Mouse (Mus musculus) gastrocnemius, postnatal 25 days (tissue): ENCODE data around the gene Card9. TPM values are rescaled to one million over a fixed set of nuclear protein-coding genes. Genes with fewer than 3 reads are reported as not detected.

Experiments
- DNase-seq: peaks from one replicate; pipeline ENCODE4 v3.0.0; 2022
- total RNA-seq, 2 experiments: library from RNA; stranded (reverse); gene quantifications; 1 replicate in 1 of 2; 2 replicates in 1 of 2; pipeline ENCODE4 v1.2.3; 2021

Card9 gene
- total RNA-seq, 2 experiments from 2014 or later: 0.46 to 0.56 TPM

DNA sequence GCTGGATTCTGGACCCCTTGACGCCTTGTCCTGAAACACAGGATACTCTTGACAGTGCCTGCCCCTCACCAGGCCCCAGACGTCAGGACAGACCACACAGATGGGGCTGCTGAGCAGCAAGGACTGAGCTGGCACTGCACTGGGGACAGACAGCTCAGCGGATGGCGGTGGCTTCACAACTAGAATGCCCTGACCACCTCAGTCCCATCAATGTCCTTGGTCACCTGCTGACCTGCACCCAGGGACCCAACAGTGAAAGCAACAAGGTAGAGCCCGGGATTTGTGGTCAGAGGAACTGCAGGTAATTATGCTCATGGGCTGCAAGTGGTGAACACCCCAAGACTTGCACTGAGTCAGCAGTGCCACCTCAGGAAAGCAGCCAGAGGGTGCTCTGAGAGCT is 2.3 kb upstream of the Card9 start:
- DNase-seq: no peak

DNA sequence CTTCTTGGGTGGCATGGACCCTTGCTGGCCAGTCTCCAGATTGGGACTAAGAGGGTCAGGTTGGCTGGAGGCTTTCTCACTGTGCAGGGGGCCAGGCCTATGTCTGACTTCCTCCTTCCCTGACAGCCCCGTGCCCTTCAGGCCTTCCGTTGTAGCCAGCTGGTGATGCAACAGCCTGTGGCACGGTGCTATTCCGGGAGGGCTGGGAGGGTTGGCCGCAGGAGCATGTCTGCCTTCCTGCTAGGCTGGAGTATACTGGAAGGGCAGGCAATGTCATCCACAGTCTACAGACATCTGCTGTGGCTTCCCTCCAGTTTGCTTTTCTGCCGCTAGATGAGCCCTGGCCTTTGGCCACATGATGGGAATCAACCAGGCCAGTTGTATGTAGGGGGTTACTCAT is 735 bp downstream of the Card9 start:
- peak; percentile 57 for DNase-seq

DNA sequence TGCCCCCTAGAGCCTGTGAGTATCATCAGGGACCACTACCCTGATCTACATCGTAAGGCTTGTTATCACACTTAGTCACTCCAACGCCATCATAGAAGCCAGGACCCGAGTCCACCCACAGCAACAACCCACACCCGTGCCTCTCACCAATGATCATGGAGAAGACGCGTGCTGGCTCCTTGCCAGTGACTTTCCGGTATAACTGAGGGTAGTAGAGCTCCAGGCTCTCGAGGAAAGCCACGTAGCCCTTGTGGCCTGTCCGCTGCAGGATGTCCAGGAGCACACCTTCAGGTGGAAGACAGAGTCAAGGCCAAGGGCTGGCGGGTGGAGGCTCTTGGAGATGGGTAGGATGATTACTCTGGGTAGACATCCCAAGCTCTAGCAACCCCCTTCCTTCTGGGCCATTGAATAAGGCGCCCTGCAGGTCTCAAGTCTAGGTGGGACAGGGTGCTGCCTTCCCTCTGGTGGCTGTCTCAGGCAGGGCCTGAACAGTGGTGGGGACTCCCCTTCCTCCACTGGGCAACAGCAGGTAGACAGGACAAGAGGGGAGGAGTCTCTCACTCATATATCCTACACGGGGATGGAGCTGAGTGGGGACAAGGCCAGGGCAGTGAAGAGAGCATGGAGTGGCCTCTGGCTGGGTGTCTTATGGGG is 1.9 kb downstream of the Card9 start:
- DNase-seq: no peak

DNA sequence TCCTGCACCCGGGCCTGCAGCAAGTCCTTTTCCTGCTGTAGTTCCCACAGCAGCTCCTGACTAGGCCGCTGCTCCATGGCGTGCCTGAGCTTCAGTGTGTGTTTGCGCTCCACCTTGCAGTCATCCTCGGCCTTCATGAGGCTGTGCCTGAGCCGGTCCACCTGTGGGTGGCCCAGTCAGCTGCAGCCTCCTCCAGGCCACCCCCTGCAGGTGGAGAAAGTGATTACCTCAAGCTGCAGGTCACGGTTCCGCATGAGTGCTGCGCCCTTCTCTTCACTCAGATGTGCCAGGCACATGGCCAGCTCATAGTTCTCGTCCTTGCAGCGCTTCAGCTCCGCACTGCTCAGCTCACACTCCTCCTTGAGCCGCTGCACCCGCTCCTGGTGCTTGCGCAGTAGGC is 3.2 kb downstream of the Card9 start:
- DNase-seq: no peak

DNA sequence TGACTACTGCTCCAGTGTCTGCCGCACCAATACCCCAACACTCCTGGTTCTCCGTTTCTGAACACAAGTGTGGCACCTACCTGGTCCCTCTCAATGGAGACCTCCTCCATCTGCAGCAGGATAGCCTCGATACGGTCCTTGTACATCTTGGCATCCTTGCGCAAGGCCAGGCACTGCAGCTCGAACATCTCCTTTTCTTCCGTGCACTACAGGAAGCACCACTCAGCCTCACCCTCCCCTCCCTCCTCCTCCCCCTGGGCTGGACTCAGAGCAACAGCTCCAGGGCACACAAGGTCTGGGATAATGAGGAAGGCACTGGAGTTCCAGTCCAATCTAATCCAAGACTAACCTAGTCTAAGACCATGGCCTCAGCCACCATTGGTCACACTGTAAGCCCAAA is 4.0 kb downstream of the Card9 start:
- no peak for DNase-seq

DNA sequence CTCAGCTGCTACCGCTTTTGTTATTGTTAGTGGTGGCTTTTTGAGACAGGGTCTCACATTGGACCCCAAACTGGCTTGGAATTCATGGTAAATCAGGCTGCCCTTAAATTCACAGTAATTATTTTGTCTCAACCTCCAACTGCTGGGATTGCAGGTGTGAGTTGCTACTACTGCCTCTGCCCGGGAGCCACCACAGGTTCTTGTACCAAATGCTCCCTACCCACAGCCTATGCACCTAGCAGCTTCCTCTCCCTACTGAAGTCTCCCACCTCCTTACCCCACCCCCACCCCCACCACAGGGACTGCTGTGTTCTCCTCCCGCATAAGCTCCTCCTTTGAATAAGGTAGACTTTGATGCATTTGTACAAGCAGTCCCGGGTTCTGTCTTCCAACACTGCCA is 4.5 kb downstream of the Card9 start:
- DNase-seq: no peak

DNA sequence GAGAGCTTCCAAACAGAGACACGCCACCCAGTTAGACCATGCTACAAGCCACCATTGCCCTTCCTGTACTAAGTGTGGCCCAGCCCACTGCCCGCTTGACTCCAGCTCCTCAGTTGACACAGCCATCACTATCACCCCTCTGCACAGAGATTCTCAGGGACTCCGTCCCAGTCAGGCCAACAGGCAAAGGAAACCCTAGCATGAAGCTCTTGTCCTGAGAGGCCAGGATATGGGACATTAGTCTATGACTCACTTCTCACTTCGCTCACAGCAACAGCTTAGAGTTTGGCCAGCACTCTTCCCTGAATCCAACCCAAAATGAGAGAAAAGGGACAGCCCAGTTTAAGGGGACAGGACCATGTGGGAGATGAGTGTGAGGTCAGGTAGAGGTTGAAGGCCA is 6.3 kb downstream of the Card9 start:
- DNase-seq: no peak

DNA sequence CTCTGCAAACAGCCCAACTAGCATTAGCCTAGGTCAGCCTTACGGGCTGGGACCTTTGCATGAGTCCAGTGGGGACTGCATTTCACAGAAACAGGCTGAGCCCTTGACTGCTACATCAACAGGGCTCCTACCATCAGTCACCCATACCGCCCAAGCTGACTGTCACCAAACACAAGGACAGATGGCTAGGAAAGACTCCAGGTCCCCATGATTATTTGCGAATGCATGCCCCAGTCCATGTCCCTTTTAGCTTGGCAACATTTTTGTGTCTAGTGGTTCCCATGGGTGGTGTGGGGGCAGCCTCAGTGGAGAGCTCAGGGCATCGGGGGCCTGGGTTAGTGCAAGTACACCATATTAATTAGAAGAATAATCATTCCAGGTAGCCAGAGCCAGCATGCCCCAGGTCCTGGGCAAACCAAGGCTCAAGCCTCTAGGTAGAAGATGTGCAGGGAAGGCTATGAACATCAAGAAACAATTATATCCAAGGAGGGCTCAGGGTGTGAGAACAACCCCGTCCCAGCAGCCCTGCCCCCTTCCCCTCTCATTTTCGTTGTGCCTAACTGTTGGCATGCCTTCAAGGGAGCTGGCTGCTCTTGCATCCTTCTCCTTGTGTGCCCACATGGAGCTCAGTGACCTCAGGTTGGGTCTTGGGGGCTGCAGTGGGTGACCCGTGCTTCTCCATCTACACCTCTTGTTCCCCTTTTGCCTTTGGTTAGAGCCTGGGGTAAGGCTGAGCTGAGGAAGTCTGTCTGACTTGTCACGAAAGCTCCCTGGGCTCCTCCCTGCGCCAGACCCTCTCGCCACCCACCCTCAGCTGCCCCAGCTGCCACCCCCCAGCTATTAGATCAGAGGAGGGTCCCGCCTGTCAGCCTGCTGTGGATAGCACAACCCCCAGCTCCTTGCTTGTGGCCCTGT is 7.4 kb downstream of the Card9 start:
- DNase-seq: no peak

DNA sequence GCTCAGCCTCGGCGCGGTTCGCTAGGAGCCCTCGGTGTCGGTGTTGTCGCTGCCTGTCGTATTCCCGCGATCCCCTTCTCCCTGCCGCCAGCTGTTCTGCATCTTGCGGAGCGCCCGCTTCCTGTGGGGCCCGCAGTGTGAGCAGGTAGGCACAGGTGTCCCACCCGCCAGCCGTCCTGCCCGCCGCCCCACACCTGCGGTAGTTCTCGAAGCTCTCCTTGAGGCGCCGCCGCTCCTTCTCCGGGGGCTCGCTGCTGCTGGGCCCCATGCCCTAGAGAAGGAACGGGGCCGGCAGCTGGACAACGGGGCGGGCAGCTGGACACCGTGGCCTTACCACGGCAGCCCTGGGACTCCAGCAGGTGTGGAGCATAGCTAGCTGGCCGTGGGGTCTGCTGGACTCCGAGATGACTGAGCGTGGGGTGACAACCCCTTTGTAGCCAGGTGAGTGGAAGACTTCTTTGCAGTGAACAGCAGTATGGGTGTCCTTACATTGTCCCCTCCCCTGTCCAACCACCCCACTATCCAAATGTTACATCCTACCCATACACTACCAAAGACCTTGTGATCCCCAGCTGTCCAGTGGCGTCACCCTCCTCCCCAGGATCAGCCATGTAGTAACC is 8.3 kb downstream of the Card9 start:
- DNase-seq: peak; percentile 45

DNA sequence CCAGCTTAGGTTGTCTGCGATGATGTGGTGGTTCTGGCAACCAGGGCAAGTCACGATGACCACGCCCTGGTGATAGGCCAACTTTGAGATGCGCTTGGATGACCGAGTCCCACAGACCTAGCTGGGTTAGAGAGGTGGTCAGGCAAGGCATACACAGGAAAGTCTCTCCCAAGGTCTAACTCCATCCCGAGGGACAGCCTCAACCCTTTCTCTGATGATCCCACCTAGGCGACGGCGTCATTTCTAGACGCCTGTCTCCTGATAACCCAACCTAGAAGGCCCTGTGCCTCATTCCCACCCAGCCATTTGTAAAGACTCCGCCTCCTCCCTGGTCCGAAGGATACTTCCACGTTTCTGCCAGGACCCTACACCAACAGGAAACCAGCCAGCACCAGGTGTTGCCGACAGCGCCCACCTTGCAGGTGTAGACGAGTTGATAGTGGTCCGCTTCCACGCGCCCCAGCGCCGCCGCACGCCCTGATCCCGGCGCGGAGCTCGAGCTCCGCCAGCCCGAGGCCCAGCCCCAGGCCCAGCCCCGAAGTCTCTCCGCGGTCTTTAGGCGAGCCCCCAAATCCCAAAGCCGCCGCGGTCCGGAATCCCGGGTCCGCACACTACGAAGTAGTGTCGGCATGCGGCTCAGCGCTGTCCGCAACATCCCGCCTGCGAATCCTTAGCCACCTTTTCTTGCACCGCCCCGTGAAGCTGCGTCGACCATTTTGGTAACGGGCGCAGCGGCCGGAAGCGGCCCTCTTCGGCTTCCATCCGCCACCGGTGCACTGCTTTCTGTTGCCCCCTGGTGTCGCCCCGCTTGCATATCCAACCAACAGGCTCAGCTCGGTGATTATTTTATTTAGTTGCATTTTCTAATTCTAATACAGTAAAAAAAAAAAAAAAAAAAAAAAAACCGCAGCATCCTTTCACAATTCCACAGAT is 9.1 kb downstream of the Card9 start, which contains the start of gene Dnlz:
Dnlz (minus strand) TSS at position 753 of the 933 bp plus-strand sequence.
- peak; percentile 91 for DNase-seq

DNA sequence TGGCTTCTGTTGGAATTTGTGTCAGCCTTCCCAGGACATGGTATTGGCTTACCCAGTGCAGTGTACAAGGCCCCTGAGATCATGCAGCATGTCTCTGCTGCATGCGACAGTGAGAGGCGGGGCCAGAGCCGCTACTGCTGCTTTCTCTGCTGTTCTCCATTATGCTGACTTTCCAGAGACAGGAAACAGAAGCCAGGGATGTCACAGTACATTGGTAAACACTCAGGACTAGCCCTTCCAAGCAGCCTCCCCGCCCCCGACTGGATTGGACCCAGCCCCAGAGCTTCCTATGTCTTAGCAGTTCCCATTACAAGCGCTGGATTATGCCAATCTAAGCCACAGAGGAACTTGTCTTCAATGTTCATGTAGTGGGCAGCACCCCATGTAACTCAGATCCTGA is 12.5 kb downstream of the Card9 start:
- no peak for DNase-seq

DNA sequence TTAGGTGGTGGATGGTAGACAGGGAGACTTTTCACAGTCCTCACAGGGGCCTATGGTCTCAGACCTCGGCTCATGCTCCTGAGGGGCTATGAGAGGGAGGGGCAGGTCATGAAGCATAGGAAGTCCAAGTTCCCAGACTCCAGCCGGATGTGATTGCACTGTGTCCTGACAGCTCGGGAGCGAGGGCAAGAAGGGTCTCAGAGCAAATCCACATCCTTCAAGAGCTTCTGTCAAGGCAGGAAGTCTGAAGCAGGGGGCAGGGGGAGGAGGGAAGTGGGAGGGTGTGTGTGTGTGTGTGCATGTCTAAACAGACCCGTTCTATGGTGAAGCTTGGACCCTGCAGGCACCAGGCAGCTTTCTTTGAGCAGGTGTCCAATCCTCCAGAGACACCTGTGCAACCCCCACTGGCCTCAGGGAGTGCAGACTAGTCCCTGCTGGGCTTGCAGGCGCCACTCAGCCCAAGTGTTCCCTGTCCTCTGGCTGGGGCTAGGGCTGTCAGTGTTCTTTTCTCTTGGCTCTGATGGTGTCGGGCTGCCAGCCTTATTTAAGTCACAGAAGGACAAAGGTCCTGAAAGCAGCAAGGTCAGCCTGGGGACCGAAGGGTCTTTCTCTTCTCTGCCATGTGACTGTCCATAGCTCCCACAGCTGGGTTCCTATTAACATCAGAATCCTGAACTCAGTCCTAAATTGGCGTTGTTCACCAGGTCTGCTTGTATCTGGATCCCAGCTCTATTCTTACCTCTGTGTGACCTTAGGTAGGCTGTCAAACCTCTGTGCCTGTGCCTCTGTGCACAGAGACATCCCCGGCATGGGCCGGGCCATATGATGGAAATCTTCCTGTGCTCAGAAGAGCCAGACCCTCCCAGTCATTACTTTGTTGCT is 17.9 kb downstream of the Card9 start:
- DNase-seq: no peak

DNA sequence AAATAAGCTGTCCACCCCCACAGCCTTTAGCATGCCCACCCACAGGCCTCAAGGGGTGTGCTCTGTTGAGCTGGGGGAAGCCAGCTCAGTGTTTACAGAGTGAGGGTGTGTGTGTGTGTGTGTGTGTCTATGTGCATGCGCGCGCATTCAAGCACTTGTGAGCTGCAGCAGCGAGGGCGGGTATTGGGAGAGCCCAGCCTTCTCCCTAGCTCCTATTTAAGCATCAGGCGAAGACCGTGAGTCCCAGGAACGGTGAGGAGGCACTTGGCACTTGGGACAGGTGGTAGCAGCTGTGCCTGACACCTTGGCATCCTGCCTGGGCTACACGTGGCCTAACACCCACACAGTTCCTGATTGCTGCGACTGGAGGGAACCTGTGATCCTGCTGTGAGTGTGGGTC is 18.7 kb downstream of the Card9 start:
- no peak for DNase-seq

DNA sequence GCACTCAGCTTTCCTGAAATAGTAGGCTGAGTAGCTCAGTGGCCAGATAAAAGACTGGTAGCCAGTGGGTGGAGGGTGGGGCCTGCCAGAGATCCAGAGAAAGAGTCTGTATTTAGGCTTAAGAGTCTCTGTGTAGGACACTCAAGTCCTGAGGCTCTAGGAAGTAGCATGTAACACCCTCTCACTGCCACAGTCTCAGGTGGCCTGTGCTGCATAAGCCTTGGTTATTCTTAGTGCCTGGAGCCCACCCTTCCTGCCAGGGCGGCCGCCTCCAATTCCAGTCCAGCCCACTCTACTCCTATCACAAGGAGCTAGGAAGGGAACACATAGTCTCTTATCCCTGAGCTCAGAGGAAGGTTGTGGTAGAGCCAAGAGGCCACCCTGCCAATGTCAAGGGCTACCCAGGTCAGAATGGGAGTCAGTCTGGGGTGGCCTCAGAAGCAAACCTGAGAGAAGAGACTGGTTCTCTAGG is 19.2 kb downstream of the Card9 start:
- no peak for DNase-seq

DNA sequence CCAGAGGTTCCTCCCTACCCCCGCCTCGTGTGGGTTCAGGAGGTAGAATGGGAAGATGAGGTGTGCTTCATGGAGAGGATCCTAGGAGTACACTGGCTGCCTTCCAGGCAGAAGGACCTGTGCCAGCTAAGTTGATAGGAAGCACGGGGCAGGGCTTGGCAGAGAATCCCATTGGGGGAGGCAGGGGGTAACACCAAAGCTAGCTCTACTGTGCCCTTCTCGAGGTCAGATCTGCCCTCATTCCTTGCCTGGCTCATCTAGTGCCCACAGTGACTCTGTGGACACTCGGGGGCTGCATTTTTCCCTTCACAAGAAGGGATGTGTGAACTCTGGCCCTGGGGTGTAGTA is 21.5 kb downstream of the Card9 start:
- DNase-seq: no peak

DNA sequence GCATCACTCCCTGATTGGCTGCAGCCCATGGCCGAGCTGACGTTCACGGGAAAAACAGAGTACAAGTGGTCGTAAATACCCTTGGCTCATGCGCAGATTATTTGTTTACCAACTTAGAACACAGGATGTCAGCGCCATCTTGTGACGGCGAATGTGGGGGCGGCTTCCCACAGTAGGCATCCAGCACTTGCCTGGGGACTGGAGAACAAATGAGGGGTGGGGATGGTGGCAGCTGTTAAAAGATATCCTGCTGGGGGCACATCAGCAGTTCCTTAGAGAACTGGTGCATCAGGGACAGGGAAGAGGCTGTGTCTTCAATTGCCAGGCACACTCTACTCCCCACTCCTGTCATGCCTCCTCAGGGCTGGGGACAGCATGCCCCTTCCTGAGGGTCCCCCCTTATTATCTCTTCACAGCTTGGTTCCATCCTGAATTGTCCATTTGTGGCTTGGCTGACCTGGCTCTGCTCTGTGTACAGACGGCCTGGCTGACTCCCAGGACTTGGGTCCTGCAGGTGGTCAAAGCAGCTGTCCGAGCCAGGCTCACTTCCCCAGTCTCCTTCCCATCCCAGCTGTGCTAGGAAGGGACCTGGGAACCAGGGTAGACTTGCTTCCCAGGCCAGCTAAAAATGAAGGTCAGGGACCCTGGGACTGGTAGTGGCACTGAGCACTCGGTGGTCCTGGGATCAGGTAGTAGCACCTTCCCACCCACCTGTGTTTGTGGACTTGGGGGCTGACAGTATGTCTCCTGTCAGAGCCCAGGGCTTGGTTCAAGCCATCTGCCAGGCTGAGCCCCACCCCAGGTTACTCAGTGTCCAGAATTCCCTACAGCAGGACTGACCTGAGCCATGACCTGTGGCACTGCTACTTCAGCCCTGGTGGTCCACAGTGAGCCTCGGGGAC is 22.2 kb downstream of the Card9 start:
- DNase-seq: no peak

DNA sequence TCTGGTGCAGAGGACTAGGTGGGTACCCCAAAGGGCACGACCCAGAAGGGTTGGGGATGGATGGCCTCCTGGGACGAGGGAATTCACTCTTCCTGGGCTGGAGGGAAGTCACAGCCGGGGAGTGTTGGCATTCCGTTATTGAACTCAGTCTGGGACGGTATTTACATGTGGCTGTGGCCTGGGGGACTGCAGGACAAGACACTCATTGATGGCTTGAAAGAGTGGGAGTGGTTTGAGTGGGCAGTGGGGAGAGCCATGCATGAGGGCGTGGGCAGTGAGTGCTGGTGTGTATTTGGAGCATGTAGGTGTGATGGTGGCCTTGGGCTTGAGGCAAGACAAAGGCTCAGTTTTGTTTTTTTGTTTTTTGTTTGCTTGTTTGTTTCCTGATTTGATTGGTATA is 30.0 kb downstream of the Card9 start:
- DNase-seq: no peak

DNA sequence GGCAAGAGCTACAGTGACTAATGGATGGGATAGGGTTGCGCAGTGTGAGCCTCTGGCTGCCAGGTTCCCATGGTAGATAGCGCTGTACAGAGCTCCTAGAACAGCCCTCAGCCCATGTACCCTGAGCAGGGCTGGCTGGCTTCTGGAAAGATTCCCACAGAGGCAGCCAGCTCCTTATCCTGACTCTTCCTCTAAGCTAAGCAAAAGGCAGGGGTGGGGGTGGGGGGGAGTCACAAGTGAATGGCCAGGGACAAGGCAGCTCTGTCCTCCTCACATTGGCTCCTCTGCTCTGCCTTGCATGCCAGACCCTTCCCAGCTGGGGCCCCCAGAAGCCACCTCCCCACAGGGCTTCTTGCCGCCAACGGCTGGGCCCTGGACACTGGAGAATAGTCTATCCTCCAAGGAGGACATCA is 30.7 kb downstream of the Card9 start:
- no peak for DNase-seq

DNA sequence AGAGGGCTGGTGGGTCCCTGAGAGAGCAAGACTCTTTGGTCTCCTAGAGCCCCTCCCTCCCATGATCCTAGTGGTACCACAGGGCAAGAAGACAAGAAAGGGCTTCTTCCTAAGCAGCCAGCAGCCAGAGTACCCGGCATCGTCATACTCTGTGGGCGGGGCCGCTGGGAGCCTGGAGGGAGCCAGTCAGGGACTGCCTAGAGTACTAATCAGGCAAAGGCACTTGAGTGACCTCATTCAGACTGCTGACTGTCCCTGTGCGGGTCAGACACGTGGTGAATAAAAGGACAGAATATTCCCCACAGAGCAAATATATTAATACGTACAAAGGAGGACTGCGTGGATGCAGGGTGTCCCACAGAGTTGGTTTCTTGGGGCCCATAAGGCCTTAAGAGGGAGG is 31.3 kb downstream of the Card9 start:
- peak; percentile 59 for DNase-seq

DNA sequence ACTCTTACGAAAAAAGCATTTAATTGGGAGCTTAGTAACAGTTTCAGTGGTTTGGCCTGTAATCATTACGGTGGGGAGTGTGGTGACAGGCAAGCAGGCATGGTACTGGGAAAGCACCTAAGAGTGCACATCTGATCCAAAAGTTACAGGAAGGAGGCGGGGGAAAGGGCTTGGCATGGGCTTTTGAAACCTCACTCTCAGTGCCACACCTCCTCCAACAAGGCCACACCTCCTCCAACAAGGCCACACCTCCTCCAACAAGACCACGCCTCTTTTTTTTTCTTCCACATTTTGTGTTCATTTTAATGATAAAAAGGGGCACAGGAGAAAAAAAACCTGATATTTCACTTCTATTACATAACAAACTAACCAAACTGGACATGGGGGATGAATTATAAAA is 32.9 kb downstream of the Card9 start:
- no peak for DNase-seq
